Mouse (Mus musculus): Measurements from ENCODE around the gene Adarb1. TPM values are rescaled to one million over a fixed set of nuclear protein-coding genes. Genes with fewer than 3 reads are reported as not detected.

Adarb1 gene
- total RNA-seq, 2 experiments from 2014 or later: 5.5 to 5.8 TPM

GRCm38 (mm10) chr10:77438021-77438420, 20.0 kb upstream of the Adarb1 start:
- no peak for DNase-seq (ENCODE audit: low spot score)

- no peak for DNase-seq (ENCODE audit: low spot score)
Observed at GRCm38 (mm10) chr10:77435343-77435742, 17.3 kb upstream of the Adarb1 start.

GRCm38 (mm10) chr10:77434457-77435151, 16.5 kb upstream of the Adarb1 start:
- peak; percentile 65 for DNase-seq (ENCODE audit: low spot score)

- no peak for DNase-seq (ENCODE audit: low spot score)
Observed at GRCm38 (mm10) chr10:77434076-77434456, 16.0 kb upstream of the Adarb1 start.

- no peak for DNase-seq (ENCODE audit: low spot score)
Observed at GRCm38 (mm10) chr10:77430771-77431170, 12.7 kb upstream of the Adarb1 start.

GRCm38 (mm10) chr10:77429921-77430320, 11.9 kb upstream of the Adarb1 start:
- no peak for DNase-seq (ENCODE audit: low spot score)

- DNase-seq (ENCODE audit: low spot score): no peak
Observed at GRCm38 (mm10) chr10:77427610-77428009, 9.5 kb upstream of the Adarb1 start.

- no peak for DNase-seq (ENCODE audit: low spot score)
Observed at GRCm38 (mm10) chr10:77420190-77420589, 2.1 kb upstream of the Adarb1 start.

- DNase-seq (ENCODE audit: low spot score): no peak
Observed at GRCm38 (mm10) chr10:77417240-77418102, 599 bp downstream of the Adarb1 start.

GRCm38 (mm10) chr10:77416666-77417239, 1.3 kb downstream of the Adarb1 start:
- DNase-seq (ENCODE audit: low spot score): no peak

- DNase-seq (ENCODE audit: low spot score): peak; percentile 51
Observed at GRCm38 (mm10) chr10:77415867-77416266, 2.2 kb downstream of the Adarb1 start.

- DNase-seq (ENCODE audit: low spot score): no peak
Observed at GRCm38 (mm10) chr10:77413791-77414190, 4.3 kb downstream of the Adarb1 start.

GRCm38 (mm10) chr10:77409154-77409553, 8.9 kb downstream of the Adarb1 start:
- peak; percentile 52 for DNase-seq (ENCODE audit: low spot score)

- peak; percentile 24 for DNase-seq (ENCODE audit: low spot score)
Observed at GRCm38 (mm10) chr10:77408241-77408640, 9.8 kb downstream of the Adarb1 start.

- peak; percentile 63 for DNase-seq (ENCODE audit: low spot score)
Observed at GRCm38 (mm10) chr10:77406486-77406885, 11.6 kb downstream of the Adarb1 start.

- no peak for DNase-seq (ENCODE audit: low spot score)
Observed at GRCm38 (mm10) chr10:77402463-77402862, 15.6 kb downstream of the Adarb1 start.

GRCm38 (mm10) chr10:77401039-77401438, 17.0 kb downstream of the Adarb1 start:
- no peak for DNase-seq (ENCODE audit: low spot score)

GRCm38 (mm10) chr10:77399938-77400337, 18.1 kb downstream of the Adarb1 start:
- no peak for DNase-seq (ENCODE audit: low spot score)

- peak; percentile 30 for DNase-seq (ENCODE audit: low spot score)
Observed at GRCm38 (mm10) chr10:77398082-77398481, 20.0 kb downstream of the Adarb1 start.

GRCm38 (mm10) chr10:77397056-77397642, 20.9 kb downstream of the Adarb1 start:
- no peak for DNase-seq (ENCODE audit: low spot score)

- DNase-seq (ENCODE audit: low spot score): no peak
Observed at GRCm38 (mm10) chr10:77396015-77396414, 22.1 kb downstream of the Adarb1 start.

- DNase-seq (ENCODE audit: low spot score): no peak
Observed at GRCm38 (mm10) chr10:77391072-77391471, 27.0 kb downstream of the Adarb1 start.

All from gastrocnemius, adult 18-20 months (tissue).